Mouse (Mus musculus): Measurements from ENCODE around the gene Gpn2. TPM values are rescaled to one million over a fixed set of nuclear protein-coding genes. Genes with fewer than 3 reads are reported as not detected.
A peak's percentile ranks its signal among the peaks of the same experiment; 100 is the strongest.

The Gpn2 gene
- total and polyA plus RNA-seq, 3 experiments: 35.9 to 36.8 (median 36.2) TPM

GRCm38 (mm10) chr4:133613026-133613425, 28.9 kb downstream of the Gpn2 start:
- H3K4me2 ChIP-seq (ENCODE audit: insufficient read depth, low read depth, poor library complexity, severe bottlenecking): no peak overlapping the region
- peaks cover 27 to 55% of the 10 kb centered on the region in 2 experiments for H3K4me1 ChIP-seq (ENCODE audit: control insufficient read depth in 1 of 2, insufficient read depth in 2 of 2)
- peaks cover 33 to 90% of the 10 kb centered on the region in 2 experiments for H3K36me3 ChIP-seq (replicated peaks in 1 of 2; ENCODE audit: control insufficient read depth in 1 of 2, insufficient read depth in 1 of 2, low read length in 1 of 2)

GRCm38 (mm10) chr4:133613867-133614266, 29.7 kb downstream of the Gpn2 start:
- TF ChIP-seq RAD21 (IDR thresholded peaks at IDR 0.05; ENCODE audit: low read depth, low read length) (no peak), GABPA (IDR thresholded peaks at IDR 0.05; ENCODE audit: insufficient replicate concordance, low read depth, low read length) (no peak), CHD2 (IDR thresholded peaks at IDR 0.05; ENCODE audit: low read length) (no peak), NRF1 (IDR thresholded peaks at IDR 0.05; ENCODE audit: low read depth, low read length) (no peak), USF2 (conservative IDR thresholded peaks at IDR 0.05; ENCODE audit: low read depth, low read length) (no peak), NELFE (IDR thresholded peaks at IDR 0.05; ENCODE audit: low read depth, low read length) (no peak), ZMIZ1 (IDR thresholded peaks at IDR 0.05; ENCODE audit: low read depth, low read length) (no peak), CTCF (conservative IDR thresholded peaks at IDR 0.05 in 1 of 2, IDR thresholded peaks at IDR 0.05 in 1 of 2; ENCODE audit: low read depth in 2 of 2, low read length in 2 of 2) (no peak), ZC3H11A (IDR thresholded peaks at IDR 0.05; ENCODE audit: low read depth, low read length) (no peak), E2F4 (IDR thresholded peaks at IDR 0.05; ENCODE audit: insufficient replicate concordance, low read depth, low read length) (no peak), JUN (IDR thresholded peaks at IDR 0.05; ENCODE audit: insufficient read depth, low read depth, low read length) (no peak), POLR2AphosphoS2 (IDR thresholded peaks at IDR 0.05; ENCODE audit: low read depth, low read length) (no peak), KAT2A (IDR thresholded peaks at IDR 0.05; ENCODE audit: insufficient replicate concordance, low read length) (no peak)
- Histone ChIP-seq H3K9ac (ENCODE audit: insufficient read depth, low read depth) (no peak overlapping the region), H3K4me3 (replicated peaks in 1 of 3; ENCODE audit: low read depth in 2 of 3, low read length in 2 of 3, poor library complexity in 1 of 3) (no peak overlapping the region), H3K27ac (ENCODE audit: insufficient read depth, low read depth) (peak overlapping the region; percentile 39; the same call in 1 of the 2 replicates), H3K9me3 (replicated peaks; ENCODE audit: low read length) (peaks cover 19% of the 10 kb centered on the region), H3K4me2 (ENCODE audit: insufficient read depth, low read depth, poor library complexity, severe bottlenecking) (no peak overlapping the region), H3K27me3 (replicated peaks) (no peaks in the 10 kb centered on the region), H3K4me1 (ENCODE audit: control insufficient read depth in 1 of 2, insufficient read depth in 2 of 2) (peaks cover 27 to 53% of the 10 kb centered on the region in 2 experiments), H3K36me3 (replicated peaks in 1 of 2; ENCODE audit: control insufficient read depth in 1 of 2, insufficient read depth in 1 of 2, low read length in 1 of 2) (peaks cover 28 to 87% of the 10 kb centered on the region in 2 experiments), H3K79me2 (replicated peaks; ENCODE audit: control insufficient read depth, extremely low read depth, insufficient read depth, poor library complexity, severe bottlenecking) (no peaks in the 10 kb centered on the region)
- in situ Hi-C loops (cut with MboI; ENCODE audit: low pct_ligation_motif_present, low pct_unique_long_range_greater_than_20kb, low sequenced_read_pairs): no loop called here
- no peak for DNase-seq (ENCODE audit: extremely low read depth)
- dilution Hi-C loops (cut with MboI; ENCODE audit: extremely low pct_ligation_motif_present, extremely low pct_unique_long_range_greater_than_20kb, low sequenced_read_pairs): no loop called here

More at GRCm38 (mm10) chr4:133613026-133613425, 28.9 kb downstream of the Gpn2 start:
- in situ Hi-C loops (cut with MboI; ENCODE audit: low pct_ligation_motif_present, low pct_unique_long_range_greater_than_20kb, low sequenced_read_pairs) (no loop called here), dilution Hi-C loops (cut with MboI; ENCODE audit: extremely low pct_ligation_motif_present, extremely low pct_unique_long_range_greater_than_20kb, low sequenced_read_pairs) (no loop called here)
- H3K4me3 ChIP-seq (replicated peaks in 1 of 3; ENCODE audit: low read depth in 2 of 3, low read length in 2 of 3, poor library complexity in 1 of 3): no peak overlapping the region
- H3K79me2 ChIP-seq (replicated peaks; ENCODE audit: control insufficient read depth, extremely low read depth, insufficient read depth, poor library complexity, severe bottlenecking): no peaks in the 10 kb centered on the region
- DNase-seq (ENCODE audit: extremely low read depth): no peak
- peaks cover 19% of the 10 kb centered on the region for H3K9me3 ChIP-seq (replicated peaks; ENCODE audit: low read length)
- H3K27me3 ChIP-seq (replicated peaks): no peaks in the 10 kb centered on the region
- no peak overlapping the region for H3K9ac ChIP-seq (ENCODE audit: insufficient read depth, low read depth)
- H3K27ac ChIP-seq (ENCODE audit: insufficient read depth, low read depth): no peak overlapping the region
- TF ChIP-seq JUND (conservative IDR thresholded peaks at IDR 0.05; ENCODE audit: low read depth, low read length): no peak
- no peak for TF ChIP-seq MEF2A (IDR thresholded peaks at IDR 0.05; ENCODE audit: borderline replicate concordance, low read depth, low read length)
- TF ChIP-seq CHD2 (IDR thresholded peaks at IDR 0.05; ENCODE audit: low read length): no peak
- no peak for TF ChIP-seq NRF1 (IDR thresholded peaks at IDR 0.05; ENCODE audit: low read depth, low read length)
- no peak for TF ChIP-seq ETS1 (conservative IDR thresholded peaks at IDR 0.05; ENCODE audit: low read depth, low read length)
- no peak for TF ChIP-seq HCFC1 (IDR thresholded peaks at IDR 0.05; ENCODE audit: low read depth, low read length)
- TF ChIP-seq BHLHE40 (IDR thresholded peaks at IDR 0.05; ENCODE audit: low read depth, low read length): no peak
- no peak for TF ChIP-seq ZKSCAN1 (IDR thresholded peaks at IDR 0.05; ENCODE audit: borderline replicate concordance, low read depth, low read length)
- no peak for TF ChIP-seq SIN3A (IDR thresholded peaks at IDR 0.05; ENCODE audit: low read length)
- TF ChIP-seq KAT2A (IDR thresholded peaks at IDR 0.05; ENCODE audit: insufficient replicate concordance, low read length): no peak
- no peak for TF ChIP-seq ELF1 (IDR thresholded peaks at IDR 0.05; ENCODE audit: low read depth, low read length)
- TF ChIP-seq ZNF384 (IDR thresholded peaks at IDR 0.05; ENCODE audit: low read depth, low read length): no peak
- TF ChIP-seq JUN (IDR thresholded peaks at IDR 0.05; ENCODE audit: insufficient read depth, low read depth, low read length): no peak
- no peak for TF ChIP-seq MAX (IDR thresholded peaks at IDR 0.05; ENCODE audit: low read length)
- TF ChIP-seq TCF12 (IDR thresholded peaks at IDR 0.05; ENCODE audit: low read depth, low read length): no peak
- TF ChIP-seq POLR2AphosphoS2 (IDR thresholded peaks at IDR 0.05; ENCODE audit: low read depth, low read length): no peak
